Mouse (Mus musculus): ENCODE results near the gene Mcf2l.

DNA sequence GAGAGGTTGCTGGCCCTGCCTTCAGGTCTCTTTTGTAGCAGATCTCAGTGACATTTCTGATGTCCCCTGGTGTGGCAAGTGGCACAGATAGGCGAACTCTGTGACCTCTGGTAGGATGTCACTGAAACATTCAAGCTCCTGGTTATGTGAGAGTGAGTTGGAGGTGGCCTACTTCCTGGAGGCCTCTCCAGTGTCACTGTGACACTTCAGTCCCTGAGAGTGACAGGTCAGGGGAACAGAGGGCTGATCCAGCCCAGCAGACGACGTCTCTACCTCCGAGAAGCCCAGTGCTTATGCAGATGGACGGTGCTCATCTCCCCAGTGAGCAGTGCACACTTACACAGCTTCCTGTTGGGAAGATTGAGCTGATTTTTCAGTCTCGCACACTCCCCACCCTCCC, 48.4 kb upstream of the Mcf2l start:
- TF ChIP-seq CTCF (IDR thresholded peaks at IDR 0.05; ENCODE audit: control insufficient read depth, insufficient read depth, low read length) (no peak), POLR2A (IDR thresholded peaks at IDR 0.05; ENCODE audit: borderline replicate concordance, control insufficient read depth, low read depth, low read length) (no peak)
